Mouse (Mus musculus): ENCODE results near the gene Gm7029.
A peak's percentile ranks its signal among the peaks of the same experiment; 100 is the strongest.
"Not testable (repeated sequence)": the region's sequence is repeated elsewhere in the genome, so short reads cannot be mapped to it uniquely, and the experiment has no call there.

Gene Gm7029

DNA sequence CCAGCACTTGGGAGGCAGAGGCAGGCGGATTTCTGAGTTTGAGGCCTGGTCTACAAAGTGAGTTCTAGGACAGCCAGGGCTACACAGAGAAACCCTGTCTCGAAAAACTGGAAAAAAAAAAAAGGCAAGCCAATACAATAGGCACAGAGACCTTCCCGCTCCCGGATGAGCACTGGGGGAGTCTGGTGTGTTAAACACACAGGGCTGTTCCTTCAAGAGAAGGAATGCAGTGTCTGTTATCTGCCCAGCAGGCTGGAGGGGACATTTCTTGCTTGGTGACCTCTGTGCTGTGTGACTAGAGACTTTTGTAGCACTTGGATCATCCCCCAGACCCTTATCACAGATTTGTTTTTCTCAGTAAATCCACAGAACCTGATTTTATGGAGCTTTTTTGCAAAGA is 28.0 kb downstream of the Gm7029 start:
- Histone ChIP-seq H3K27me3 (ENCODE audit: control insufficient read depth, insufficient read depth, low read length, poor library complexity, severe bottlenecking) (no peaks in the 10 kb centered on the region), H3K36me3 (ENCODE audit: control insufficient read depth, insufficient read depth, low read length, poor library complexity, severe bottlenecking) (no peaks in the 10 kb centered on the region)
- DNase-seq (ENCODE audit: low read depth, low spot score): no peak

DNA sequence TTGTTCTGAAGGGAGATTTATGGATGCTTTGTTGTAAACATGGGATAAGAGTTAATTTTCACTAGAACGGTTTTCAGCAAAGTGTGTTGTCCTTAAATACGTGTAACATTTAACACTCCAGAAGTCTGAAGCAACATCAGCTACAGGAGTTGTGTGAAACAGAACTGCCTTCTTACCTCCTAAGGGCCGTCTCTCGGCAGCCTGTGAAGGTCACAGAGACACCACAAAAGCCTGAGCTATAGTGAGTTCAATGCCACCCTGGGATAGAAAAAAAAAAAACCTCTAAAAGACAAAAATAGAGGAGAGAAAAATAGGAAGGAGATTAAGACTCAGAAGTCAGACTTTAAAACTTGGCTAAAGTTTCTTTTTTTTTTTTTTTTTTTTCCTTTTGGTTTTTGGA is 28.4 kb downstream of the Gm7029 start:
- DNase-seq (ENCODE audit: low read depth, low spot score): no peak
- Histone ChIP-seq H3K36me3 (ENCODE audit: control insufficient read depth, insufficient read depth, low read length, poor library complexity, severe bottlenecking) (no peaks in the 10 kb centered on the region), H3K27me3 (ENCODE audit: control insufficient read depth, insufficient read depth, low read length, poor library complexity, severe bottlenecking) (no peaks in the 10 kb centered on the region)

DNA sequence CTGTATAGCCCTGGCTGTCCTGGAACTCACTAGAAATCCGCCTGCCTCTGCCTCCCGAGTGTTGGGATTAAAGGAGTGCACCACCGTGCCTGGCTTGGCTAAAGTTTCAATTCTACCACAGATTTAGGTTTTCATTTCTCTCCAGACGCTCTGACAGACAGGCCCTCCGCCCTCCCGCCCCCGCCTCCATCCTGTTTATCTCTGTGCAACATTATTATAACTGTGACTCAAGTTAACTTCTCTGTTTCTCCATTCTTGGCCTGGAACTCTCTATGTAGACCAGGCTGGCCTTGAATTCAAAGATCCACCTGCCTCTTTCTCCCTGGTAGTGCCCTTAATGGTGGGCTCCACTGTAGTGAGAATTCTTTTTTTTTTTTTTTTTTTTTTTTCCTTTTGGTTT is 28.9 kb downstream of the Gm7029 start:
- Histone ChIP-seq H3K36me3 (ENCODE audit: control insufficient read depth, insufficient read depth, low read length, poor library complexity, severe bottlenecking) (no peaks in the 10 kb centered on the region), H3K27me3 (ENCODE audit: control insufficient read depth, insufficient read depth, low read length, poor library complexity, severe bottlenecking) (no peaks in the 10 kb centered on the region)
- DNase-seq (ENCODE audit: low read depth, low spot score): peak; percentile 40

DNA sequence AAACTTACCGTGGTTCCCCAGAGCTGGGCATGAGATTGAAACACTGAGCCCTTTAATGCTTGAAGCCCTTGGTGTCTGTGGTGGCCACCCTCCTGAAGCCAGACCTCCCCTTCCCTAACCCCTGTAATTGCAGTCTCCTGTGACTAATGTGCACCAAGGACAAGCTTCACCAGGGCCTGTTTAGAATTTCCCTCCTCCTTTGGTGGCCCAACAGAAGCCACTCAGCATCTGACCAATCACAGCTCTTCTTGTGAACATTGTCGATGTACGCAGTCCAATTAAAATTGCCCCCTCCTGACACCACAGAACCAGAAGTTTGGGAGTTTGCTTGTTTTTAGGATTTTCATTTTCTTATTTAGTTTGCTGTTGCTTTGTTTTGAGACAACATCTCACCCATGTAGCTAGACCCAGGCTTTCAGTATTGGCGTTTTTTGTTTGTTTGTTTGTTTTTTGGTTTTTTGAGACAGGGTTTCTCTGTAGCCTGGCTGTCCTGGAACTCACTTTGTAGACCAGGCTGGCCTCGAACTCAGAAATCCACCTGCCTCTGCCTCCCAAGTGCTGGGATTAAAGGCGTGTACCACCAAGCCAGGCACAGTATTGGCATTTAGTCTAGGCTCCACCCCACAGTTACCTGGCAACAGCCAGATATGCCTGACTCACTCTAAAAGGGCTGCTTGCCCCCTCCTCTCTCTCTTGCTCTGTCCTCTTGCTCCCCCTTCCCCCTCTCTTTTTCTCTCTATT is 30.4 kb downstream of the Gm7029 start:
- H3K27me3 ChIP-seq (ENCODE audit: control insufficient read depth, insufficient read depth, low read length, poor library complexity, severe bottlenecking): not testable (repeated sequence)

DNA sequence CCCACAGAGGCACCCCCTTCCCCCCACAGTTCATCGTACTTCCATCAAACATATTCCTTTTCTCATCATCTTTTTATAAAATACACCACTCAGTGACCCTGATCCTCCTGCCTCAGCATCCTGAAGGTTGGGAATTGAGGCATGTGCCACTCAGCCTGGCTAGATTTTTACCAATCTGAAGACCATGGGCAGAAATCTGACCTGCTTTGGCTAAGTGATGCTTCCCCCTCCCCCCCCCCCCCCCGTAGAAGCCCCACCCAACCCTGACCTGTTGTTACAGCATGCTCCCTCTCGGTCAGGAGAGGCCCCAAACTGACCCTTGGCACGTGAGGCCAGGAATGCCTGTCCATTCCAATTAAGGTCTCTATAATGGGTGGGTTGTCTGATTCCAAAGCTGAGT is 31.2 kb downstream of the Gm7029 start, which contains the start of gene Platr17:
Gene Platr17, plus strand, starts transcription at position 301 of the 400 bp plus-strand sequence.
- DNase-seq (ENCODE audit: low read depth, low spot score); H3K27me3 ChIP-seq (ENCODE audit: control insufficient read depth, insufficient read depth, low read length, poor library complexity, severe bottlenecking); H3K36me3 ChIP-seq (ENCODE audit: control insufficient read depth, insufficient read depth, low read length, poor library complexity, severe bottlenecking): not testable (repeated sequence)

More for the DNA sequence above, 30.4 kb downstream of the Gm7029 start:
- DNase-seq (ENCODE audit: low read depth, low spot score); H3K36me3 ChIP-seq (ENCODE audit: control insufficient read depth, insufficient read depth, low read length, poor library complexity, severe bottlenecking): not testable (repeated sequence)

DNA sequence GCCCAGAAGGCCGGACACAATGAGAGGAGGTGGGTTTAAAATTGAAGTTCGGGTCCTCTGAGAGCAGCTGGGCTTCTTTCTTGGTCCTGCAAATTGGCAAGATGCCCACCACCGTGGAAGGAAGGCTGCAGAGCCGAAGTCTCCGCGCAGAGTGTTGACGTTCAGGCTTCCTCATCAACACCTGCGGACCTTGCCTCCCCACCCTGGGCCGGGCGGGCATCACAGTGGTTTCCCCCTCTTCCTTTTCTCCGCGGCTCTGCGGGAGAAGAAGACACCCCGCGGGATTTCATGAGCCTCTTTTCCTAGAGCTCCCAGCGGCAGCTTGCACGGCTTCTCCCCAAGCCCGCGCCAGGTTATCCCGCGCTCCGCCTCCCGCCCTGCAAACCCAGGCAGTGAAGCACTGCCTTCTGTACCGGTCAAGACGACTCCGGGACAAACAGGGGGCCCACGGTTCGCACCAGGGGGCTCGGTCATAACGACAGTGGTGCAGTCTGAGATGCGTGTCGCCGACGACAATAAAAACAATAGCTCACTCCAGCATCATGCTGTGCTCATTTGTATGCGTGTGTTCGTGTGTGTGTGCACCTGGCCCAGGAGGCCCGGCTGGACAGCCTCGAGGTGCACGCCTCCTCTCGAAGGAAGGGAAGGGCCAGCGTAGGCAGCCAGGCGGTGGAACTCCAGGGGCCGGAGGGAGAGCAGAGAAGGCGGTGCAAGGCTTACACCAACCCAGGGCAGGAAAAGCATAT is 34.9 kb downstream of the Gm7029 start:
- peak; percentile 38 for DNase-seq (ENCODE audit: low read depth, low spot score)
- no peaks in the 10 kb centered on the region for H3K27me3 ChIP-seq (ENCODE audit: control insufficient read depth, insufficient read depth, low read length, poor library complexity, severe bottlenecking)
- H3K36me3 ChIP-seq (ENCODE audit: control insufficient read depth, insufficient read depth, low read length, poor library complexity, severe bottlenecking): peaks cover 7% of the 10 kb centered on the region

DNA sequence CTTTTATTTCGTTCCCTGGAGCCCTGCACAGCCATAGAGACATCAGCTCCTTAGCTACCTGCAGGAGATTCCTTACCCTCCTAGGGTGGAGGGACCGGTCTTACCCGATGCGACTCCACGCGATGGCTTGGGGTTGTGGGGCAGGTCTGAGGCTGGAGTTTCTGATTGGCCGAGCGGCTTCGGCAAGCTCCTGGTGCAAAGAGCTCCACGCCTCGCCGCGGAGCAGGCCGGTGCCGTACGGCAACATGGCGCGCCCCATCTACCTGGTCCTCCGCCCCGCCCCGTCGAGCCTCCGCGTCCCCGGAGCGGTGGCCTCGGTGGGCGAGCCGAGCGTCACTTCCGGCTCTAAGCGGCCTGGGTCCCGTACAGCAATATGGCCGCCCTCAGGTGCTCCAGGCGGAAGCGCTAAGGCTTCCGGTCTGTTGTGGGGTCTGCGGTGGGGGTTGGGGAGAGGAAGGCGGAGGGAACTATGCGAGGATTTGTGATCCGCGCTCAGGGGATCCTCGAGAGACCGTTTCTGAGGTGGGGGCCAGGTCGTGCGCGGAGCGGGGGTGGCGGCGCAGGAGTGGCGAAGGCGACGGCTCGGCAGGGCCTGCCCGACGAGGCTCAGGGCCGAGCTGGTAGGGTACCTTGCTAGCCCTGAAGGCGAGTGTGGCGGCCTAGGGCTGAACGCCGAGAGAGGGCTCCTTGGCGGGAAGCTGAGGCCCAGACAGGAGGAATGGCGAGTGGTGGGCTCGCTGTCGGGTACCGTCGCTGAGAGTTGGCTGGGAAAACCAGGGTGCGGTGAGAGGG is 35.6 kb downstream of the Gm7029 start, which contains the start of gene Daxx:
Gene Daxx, plus strand, starts transcription at position 338 of the 792 bp plus-strand sequence.
- DNase-seq (ENCODE audit: low read depth, low spot score): peak; percentile 98
- Histone ChIP-seq H3K36me3 (ENCODE audit: control insufficient read depth, insufficient read depth, low read length, poor library complexity, severe bottlenecking) (peaks cover 13% of the 10 kb centered on the region), H3K27me3 (ENCODE audit: control insufficient read depth, insufficient read depth, low read length, poor library complexity, severe bottlenecking) (no peaks in the 10 kb centered on the region)

DNA sequence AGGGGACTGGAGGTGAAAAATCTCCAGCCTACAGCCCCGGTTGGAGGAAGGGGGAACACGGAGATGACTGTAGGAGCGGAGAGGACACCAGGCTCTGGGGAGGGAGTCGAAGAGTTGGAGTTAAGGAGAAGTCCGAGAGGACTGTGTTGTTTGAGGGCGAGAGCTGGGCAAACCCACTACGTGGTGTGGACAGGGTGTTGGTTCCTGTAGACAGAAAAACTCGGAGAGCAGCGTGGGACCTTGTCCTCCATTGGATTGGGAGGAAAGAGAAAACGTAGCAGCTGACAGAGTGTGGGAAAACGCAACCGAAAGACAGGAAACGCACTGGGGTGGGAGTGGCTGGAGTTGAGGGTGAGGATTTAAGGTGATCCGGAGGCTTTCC is 36.2 kb downstream of the Gm7029 start:
- H3K27me3 ChIP-seq (ENCODE audit: control insufficient read depth, insufficient read depth, low read length, poor library complexity, severe bottlenecking): no peaks in the 10 kb centered on the region
- H3K36me3 ChIP-seq (ENCODE audit: control insufficient read depth, insufficient read depth, low read length, poor library complexity, severe bottlenecking): peaks cover 14% of the 10 kb centered on the region
- peak; percentile 37 for DNase-seq (ENCODE audit: low read depth, low spot score)

DNA sequence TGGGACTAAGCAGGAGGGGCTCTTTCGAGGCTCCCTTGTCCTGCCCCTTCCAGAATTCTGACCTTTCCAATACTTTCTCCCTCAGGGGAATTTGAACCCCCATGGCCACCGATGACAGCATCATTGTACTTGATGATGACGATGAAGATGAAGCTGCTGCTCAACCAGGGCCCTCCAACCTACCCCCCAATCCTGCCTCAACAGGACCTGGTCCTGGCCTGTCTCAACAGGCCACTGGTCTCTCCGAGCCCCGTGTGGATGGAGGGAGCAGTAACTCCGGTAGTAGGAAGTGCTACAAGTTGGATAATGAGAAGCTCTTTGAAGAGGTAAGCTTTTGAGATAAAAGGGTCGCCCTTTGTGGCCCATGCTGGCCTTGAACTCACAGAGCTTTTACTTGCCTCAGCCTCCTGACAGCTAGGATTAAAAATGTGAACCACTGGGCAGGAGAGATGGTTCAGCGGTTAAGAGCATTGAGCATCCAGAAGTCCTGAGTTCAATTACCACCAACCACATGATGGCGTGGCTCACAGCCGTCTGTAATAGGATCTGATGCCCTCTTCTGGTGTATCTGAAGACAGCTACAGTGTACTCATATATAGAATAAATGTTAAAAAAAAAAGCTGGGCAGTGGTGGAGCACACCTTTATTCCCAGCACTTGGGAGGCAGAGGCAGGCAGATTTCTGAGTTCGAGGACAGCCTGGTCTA is 36.9 kb downstream of the Gm7029 start:
- no peaks in the 10 kb centered on the region for H3K27me3 ChIP-seq (ENCODE audit: control insufficient read depth, insufficient read depth, low read length, poor library complexity, severe bottlenecking)
- DNase-seq (ENCODE audit: low read depth, low spot score): peak; percentile 74
- peaks cover 14% of the 10 kb centered on the region for H3K36me3 ChIP-seq (ENCODE audit: control insufficient read depth, insufficient read depth, low read length, poor library complexity, severe bottlenecking)

DNA sequence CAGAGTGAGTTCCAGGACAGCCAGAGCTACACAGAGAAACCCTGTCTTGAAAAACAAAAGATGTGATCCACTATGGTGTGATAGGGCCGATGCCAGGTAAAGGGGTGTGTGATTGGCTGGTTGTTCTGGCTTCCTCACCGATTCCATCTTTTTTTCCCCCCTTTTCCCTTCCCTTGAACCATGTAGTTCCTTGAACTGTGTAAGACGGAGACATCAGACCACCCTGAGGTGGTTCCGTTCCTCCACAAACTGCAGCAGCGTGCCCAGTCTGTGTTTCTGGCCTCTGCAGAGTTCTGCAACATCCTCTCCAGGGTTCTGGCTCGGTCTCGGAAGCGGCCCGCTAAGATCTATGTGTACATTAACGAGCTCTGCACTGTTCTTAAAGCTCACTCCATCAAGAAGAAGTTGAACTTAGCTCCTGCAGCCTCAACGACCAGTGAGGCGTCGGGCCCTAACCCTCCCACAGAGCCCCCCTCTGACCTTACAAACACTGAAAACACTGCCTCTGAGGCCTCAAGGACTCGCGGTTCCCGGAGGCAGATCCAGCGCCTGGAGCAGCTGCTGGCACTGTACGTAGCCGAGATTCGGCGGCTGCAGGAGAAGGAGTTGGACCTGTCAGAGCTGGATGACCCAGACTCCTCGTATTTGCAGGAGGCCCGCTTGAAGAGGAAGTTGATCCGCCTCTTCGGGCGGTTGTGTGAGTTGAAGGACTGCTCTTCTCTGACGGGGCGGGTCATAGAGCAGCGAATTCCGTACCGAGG is 37.6 kb downstream of the Gm7029 start:
- no peak for DNase-seq (ENCODE audit: low read depth, low spot score)
- Histone ChIP-seq H3K36me3 (ENCODE audit: control insufficient read depth, insufficient read depth, low read length, poor library complexity, severe bottlenecking) (peaks cover 14% of the 10 kb centered on the region), H3K27me3 (ENCODE audit: control insufficient read depth, insufficient read depth, low read length, poor library complexity, severe bottlenecking) (no peaks in the 10 kb centered on the region)

DNA sequence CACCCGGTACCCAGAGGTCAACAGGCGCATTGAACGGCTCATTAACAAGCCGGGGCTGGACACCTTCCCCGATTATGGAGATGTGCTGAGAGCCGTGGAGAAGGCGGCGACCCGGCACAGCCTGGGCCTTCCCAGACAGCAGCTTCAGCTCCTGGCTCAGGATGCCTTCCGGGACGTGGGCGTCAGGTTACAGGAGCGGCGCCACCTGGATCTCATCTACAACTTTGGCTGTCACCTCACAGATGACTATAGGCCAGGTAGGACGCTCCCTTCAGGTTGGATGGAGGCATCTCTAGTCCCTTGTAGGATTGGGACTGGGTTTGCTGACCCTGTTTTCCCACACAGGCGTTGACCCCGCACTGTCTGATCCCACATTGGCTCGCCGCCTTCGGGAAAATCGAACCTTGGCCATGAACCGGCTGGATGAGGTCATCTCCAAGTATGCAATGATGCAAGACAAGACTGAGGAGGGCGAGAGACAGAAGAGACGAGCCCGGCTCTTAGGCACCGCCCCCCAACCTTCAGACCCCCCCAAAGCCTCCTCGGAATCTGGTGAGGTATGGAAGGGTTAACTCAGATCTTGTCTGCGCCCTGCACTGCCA is 38.3 kb downstream of the Gm7029 start:
- DNase-seq (ENCODE audit: low read depth, low spot score): no peak
- H3K36me3 ChIP-seq (ENCODE audit: control insufficient read depth, insufficient read depth, low read length, poor library complexity, severe bottlenecking): peaks cover 14% of the 10 kb centered on the region

DNA sequence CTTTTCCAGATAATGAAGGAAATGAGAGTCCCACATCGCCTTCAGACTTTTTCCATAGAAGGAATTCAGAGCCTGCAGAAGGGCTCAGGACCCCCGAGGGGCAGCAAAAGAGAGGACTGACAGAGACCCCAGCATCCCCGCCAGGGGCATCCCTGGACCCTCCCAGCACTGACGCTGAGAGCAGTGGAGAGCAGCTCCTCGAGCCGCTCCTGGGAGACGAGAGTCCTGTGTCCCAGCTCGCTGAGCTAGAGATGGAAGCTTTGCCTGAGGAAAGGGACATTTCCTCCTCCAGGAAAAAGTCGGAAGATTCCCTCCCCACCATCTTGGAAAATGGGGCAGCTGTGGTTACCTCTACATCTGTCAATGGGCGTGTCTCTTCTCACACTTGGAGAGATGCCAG is 39.6 kb downstream of the Gm7029 start:
- Histone ChIP-seq H3K36me3 (ENCODE audit: control insufficient read depth, insufficient read depth, low read length, poor library complexity, severe bottlenecking) (peaks cover 14% of the 10 kb centered on the region), H3K27me3 (ENCODE audit: control insufficient read depth, insufficient read depth, low read length, poor library complexity, severe bottlenecking) (no peaks in the 10 kb centered on the region)
- DNase-seq (ENCODE audit: low read depth, low spot score): no peak

More for the DNA sequence above, 38.3 kb downstream of the Gm7029 start:
- H3K27me3 ChIP-seq (ENCODE audit: control insufficient read depth, insufficient read depth, low read length, poor library complexity, severe bottlenecking): no peaks in the 10 kb centered on the region

DNA sequence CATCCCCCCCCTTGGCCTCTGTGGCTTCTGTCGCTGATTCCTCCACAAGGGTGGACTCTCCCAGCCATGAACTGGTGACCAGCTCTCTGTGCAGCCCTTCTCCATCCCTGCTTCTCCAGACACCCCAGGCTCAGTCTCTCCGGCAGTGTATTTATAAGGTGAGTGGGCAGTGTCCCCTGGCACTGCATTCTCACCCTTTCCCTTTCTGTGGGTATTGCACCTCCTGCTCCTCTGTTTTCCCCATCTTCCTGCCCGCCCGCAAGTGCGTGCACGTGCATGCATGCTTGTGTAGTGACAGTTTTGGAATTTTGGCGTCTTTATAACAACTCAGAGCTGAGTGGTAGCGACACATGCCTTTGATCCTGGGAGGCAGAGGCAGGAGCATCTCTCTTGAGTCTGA is 40.3 kb downstream of the Gm7029 start:
- peaks cover 14% of the 10 kb centered on the region for H3K36me3 ChIP-seq (ENCODE audit: control insufficient read depth, insufficient read depth, low read length, poor library complexity, severe bottlenecking)
- no peaks in the 10 kb centered on the region for H3K27me3 ChIP-seq (ENCODE audit: control insufficient read depth, insufficient read depth, low read length, poor library complexity, severe bottlenecking)

More for the DNA sequence above, 40.3 kb downstream of the Gm7029 start:
- DNase-seq (ENCODE audit: low read depth, low spot score): no peak
